In genomic region chr19:10244183-10244582, GRCm38 (mm10) we compare ENCODE assay signal across 8 mouse cellular contexts. TPM values are rescaled to one million over a fixed set of nuclear protein-coding genes. Genes with fewer than 3 reads are reported as not detected.
A peak's percentile ranks its signal among the peaks of the same experiment; 100 is the strongest.
DNase-seq lines count a peak whose midpoint lies in the region; ATAC-seq and TF ChIP-seq lines count a peak whose summit lies in the region.
"Had no signal": no experiment of that assay in that cellular context is flagged by ENCODE, and none has a peak within 500 bp of the region (broad histone marks: within the 10 kb centered on the region; RNA-seq: fewer than 3 reads in every experiment).

No protein-coding gene starts in this region.

- no peak for ATAC-seq in liver, embryonic 12.5 days
- no peak for ATAC-seq in liver, embryonic 14.5 days (ENCODE audit: insufficient read depth)

- no peaks in the 10 kb centered on the region for H3K9me3 ChIP-seq in liver, embryonic 12.5 days (replicated peaks)
- no peaks in the 10 kb centered on the region for H3K9me3 ChIP-seq in liver, embryonic 14.5 days (ENCODE audit: control insufficient read depth, low read length)
- H3K9me3 ChIP-seq: midbrain, embryonic 12.5 days had no signal

- H3K36me3 ChIP-seq in liver, embryonic 12.5 days: no peaks in the 10 kb centered on the region
- H3K36me3 ChIP-seq in liver, embryonic 14.5 days (replicated peaks; ENCODE audit: control insufficient read depth, insufficient read depth, low read depth): no peaks in the 10 kb centered on the region

- peaks cover 22% of the 10 kb centered on the region for H3K4me1 ChIP-seq in liver, embryonic 12.5 days
- peaks cover 0 to 6% of the 10 kb centered on the region in 2 experiments; a peak in 1 of 4 replicates for H3K4me1 ChIP-seq in liver, embryonic 14.5 days (replicated peaks; ENCODE audit: control insufficient read depth in 2 of 2, insufficient read depth in 2 of 2, low read length in 1 of 2)

- H3K4me2 ChIP-seq in liver, embryonic 12.5 days: no peak overlapping the region
- H3K4me2 ChIP-seq in liver, embryonic 14.5 days (ENCODE audit: low read depth): no peak overlapping the region
- H3K4me2 ChIP-seq: midbrain, embryonic 12.5 days had no signal

- no peak overlapping the region for H3K9ac ChIP-seq in liver, embryonic 12.5 days
- H3K9ac ChIP-seq in liver, embryonic 14.5 days (replicated peaks): no peak overlapping the region
- H3K9ac ChIP-seq: midbrain, embryonic 12.5 days had no signal

- H3K27me3 ChIP-seq in liver, embryonic 12.5 days (replicated peaks): peaks cover 52% of the 10 kb centered on the region
- peaks cover 7% of the 10 kb centered on the region for H3K27me3 ChIP-seq in liver, embryonic 14.5 days (ENCODE audit: control insufficient read depth, insufficient read depth, low read length)

- TF ChIP-seq CTCF in brain, embryonic 14.5 days (IDR thresholded peaks at IDR 0.05; ENCODE audit: borderline replicate concordance, extremely low read depth, insufficient read depth, insufficient read length): peak; percentile 35; the same call in 1 of the 2 replicates
- peak; percentile 79 for TF ChIP-seq CTCF in liver, embryonic 14.5 days (IDR thresholded peaks at IDR 0.05; ENCODE audit: low read depth)

- WGBS in liver, embryonic 12.5 days (ENCODE audit: insufficient replicate concordance): 12% methylated on average over 3 of the region's 3 CpGs
- 13% methylated on average over 3 of the region's 3 CpGs for WGBS in liver, embryonic 14.5 days (ENCODE audit: insufficient replicate concordance)

- no peak overlapping the region for H3K27ac ChIP-seq in liver, embryonic 12.5 days
- no peak overlapping the region for H3K27ac ChIP-seq in liver, embryonic 14.5 days
- H3K27ac ChIP-seq: midbrain, embryonic 12.5 days had no signal

- DNase-seq in liver: peak; percentile 69
- peak; percentile 50 for DNase-seq in MN1 (ENCODE audit: low spot score)
- no peak for DNase-seq in brain, embryonic 14.5 days (ENCODE audit: low read depth)
- DNase-seq in kidney, adult 9 months: peak; percentile 64
- no peak for DNase-seq in liver, embryonic 14.5 days (ENCODE audit: low read depth in 3 of 3, low spot score in 3 of 3)
- DNase-seq in thymus, postnatal 14 days: peak; percentile 46

- no peak for TF ChIP-seq EP300 in liver, embryonic 14.5 days (IDR thresholded peaks at IDR 0.05; ENCODE audit: low read depth)

- no peak overlapping the region for H3K4me3 ChIP-seq in liver, embryonic 12.5 days
- no peak overlapping the region for H3K4me3 ChIP-seq in liver, embryonic 14.5 days (ENCODE audit: insufficient read depth in 1 of 2, low read depth in 2 of 2, low read length in 2 of 2)
- H3K4me3 ChIP-seq: midbrain, embryonic 12.5 days had no signal

- no peak for TF ChIP-seq POLR2A in brain, embryonic 14.5 days (IDR thresholded peaks at IDR 0.05; ENCODE audit: borderline replicate concordance, extremely low read depth, insufficient read depth, insufficient read length, poor library complexity, severe bottlenecking)

RNA-seq across cellular contexts. Expression of gene Myrf, which starts 3.6 kb away (rescaled TPM):
- 6.6 TPM in 2 replicates for polyA plus RNA-seq in liver, embryonic 12.5 days (2016; fragmentation: Nextera tagmentation; extraction: Ambion mirVana)
- 1.4 and 2.4 TPM in 2 replicates for polyA plus RNA-seq in brain, embryonic 14.5 days (2012; rRNA removed)
- polyA plus RNA-seq in liver, embryonic 14.5 days (2012; rRNA removed): 6.4 and 9.1 TPM in 2 replicates
- 3.5 and 3.7 TPM in 2 replicates for polyA plus RNA-seq in liver, embryonic 14.5 days (2014; fragmentation: Nextera tagmentation; extraction: Ambion mirVana)

RNA-seq across cellular contexts. Expression of gene Fen1, which starts 40.2 kb away (rescaled TPM):
- 198 and 200 TPM in 2 replicates for polyA plus RNA-seq in liver, embryonic 12.5 days (2016; fragmentation: Nextera tagmentation; extraction: Ambion mirVana)
- polyA plus RNA-seq in brain, embryonic 14.5 days (2012; rRNA removed): 26.6 and 34.3 TPM in 2 replicates
- polyA plus RNA-seq in liver, embryonic 14.5 days (2012; rRNA removed): 53.1 and 75.8 TPM in 2 replicates
- polyA plus RNA-seq in liver, embryonic 14.5 days (2014; fragmentation: Nextera tagmentation; extraction: Ambion mirVana): 131 and 145 TPM in 2 replicates

RNA-seq across cellular contexts. Expression of gene Tmem258, which starts 40.4 kb away (rescaled TPM):
- polyA plus RNA-seq in liver, embryonic 12.5 days (2016; fragmentation: Nextera tagmentation; extraction: Ambion mirVana): 350 and 353 TPM in 2 replicates
- polyA plus RNA-seq in brain, embryonic 14.5 days (2012; rRNA removed): 108 and 164 TPM in 2 replicates
- polyA plus RNA-seq in liver, embryonic 14.5 days (2012; rRNA removed): 78.6 and 107 TPM in 2 replicates
- polyA plus RNA-seq in liver, embryonic 14.5 days (2014; fragmentation: Nextera tagmentation; extraction: Ambion mirVana): 397 and 402 TPM in 2 replicates

Comparison
In these comparisons a context has a peak if more than half of its experiments do, and no peak if none do; other contexts are left out.
1. DNase-seq: peak in liver (single experiment), MN1 (single experiment), kidney, adult 9 months (single experiment) and thymus, postnatal 14 days (single experiment); none in brain, embryonic 14.5 days (single experiment) and liver, embryonic 14.5 days (0 of 3).